Mouse (Mus musculus): ENCODE results near the gene Csnk1g1. TPM values are rescaled to one million over a fixed set of nuclear protein-coding genes. Genes with fewer than 3 reads are reported as not detected.

Gene Csnk1g1
- total RNA-seq, 2 experiments from 2014 or later = 42.2 to 42.9 TPM

- DNase-seq (ENCODE audit: low spot score in 2 of 2) = no peak
These were observed 87.1 kb downstream of the Csnk1g1 start for GRCm38 (mm10) chr9:65995603-65996376.

GRCm38 (mm10) chr9:65998965-65999364 lies 90.2 kb downstream of the Csnk1g1 start:
- no peak for DNase-seq (ENCODE audit: low spot score in 2 of 2)

- peak; percentile 29 to 45 for DNase-seq (ENCODE audit: low spot score in 2 of 2)
These were observed 95.7 kb downstream of the Csnk1g1 start for GRCm38 (mm10) chr9:66004380-66004779.

- DNase-seq (ENCODE audit: low spot score in 2 of 2) = peak; percentile 68 to 79
These were observed 99.0 kb downstream of the Csnk1g1 start for GRCm38 (mm10) chr9:66007603-66008202.

GRCm38 (mm10) chr9:66020601-66021000 lies 111.9 kb downstream of the Csnk1g1 start:
- no peak for DNase-seq (ENCODE audit: low spot score in 2 of 2)

- peak; percentile 49 to 69 for DNase-seq (ENCODE audit: low spot score in 2 of 2)
These were observed 129.4 kb downstream of the Csnk1g1 start for GRCm38 (mm10) chr9:66038082-66038481.

- no peak for DNase-seq (ENCODE audit: low spot score in 2 of 2)
These were observed 129.9 kb downstream of the Csnk1g1 start for GRCm38 (mm10) chr9:66038581-66038980.

GRCm38 (mm10) chr9:66039290-66039689 lies 130.6 kb downstream of the Csnk1g1 start:
- DNase-seq (ENCODE audit: low spot score in 2 of 2) = peak; percentile 44 to 47

GRCm38 (mm10) chr9:66040801-66041200 lies 132.1 kb downstream of the Csnk1g1 start:
- DNase-seq (ENCODE audit: low spot score in 2 of 2) = peak in 1 of 2 experiments; percentile 40

- no peak for DNase-seq (ENCODE audit: low spot score in 2 of 2)
These were observed 133.6 kb downstream of the Csnk1g1 start for GRCm38 (mm10) chr9:66042331-66042730.

GRCm38 (mm10) chr9:66043241-66043640 lies 134.5 kb downstream of the Csnk1g1 start:
- DNase-seq (ENCODE audit: low spot score in 2 of 2) = no peak

- DNase-seq (ENCODE audit: low spot score in 2 of 2) = no peak
These were observed 141.3 kb downstream of the Csnk1g1 start for GRCm38 (mm10) chr9:66049931-66050601.

- DNase-seq (ENCODE audit: low spot score in 2 of 2) = no peak
These were observed 142.8 kb downstream of the Csnk1g1 start for GRCm38 (mm10) chr9:66051493-66051892.

- DNase-seq (ENCODE audit: low spot score in 2 of 2) = no peak
These were observed 144.0 kb downstream of the Csnk1g1 start for GRCm38 (mm10) chr9:66052731-66053130.

GRCm38 (mm10) chr9:66053620-66054019 lies 144.9 kb downstream of the Csnk1g1 start:
- no peak for DNase-seq (ENCODE audit: low spot score in 2 of 2)

- peak; percentile 96 to 99 for DNase-seq (ENCODE audit: low spot score in 2 of 2)
These were observed 151.0 kb downstream of the Csnk1g1 start, which contains the start of gene Ppib for GRCm38 (mm10) chr9:66059583-66060307. Gene Ppib, plus strand, starts transcription at chr9:66060222.

GRCm38 (mm10) chr9:66060308-66060647 lies 151.6 kb downstream of the Csnk1g1 start:
- DNase-seq (ENCODE audit: low spot score in 2 of 2) = no peak

- DNase-seq (ENCODE audit: low spot score in 2 of 2) = no peak
These were observed 152.3 kb downstream of the Csnk1g1 start for GRCm38 (mm10) chr9:66060986-66061385.

- DNase-seq (ENCODE audit: low spot score in 2 of 2) = no peak
These were observed 152.9 kb downstream of the Csnk1g1 start for GRCm38 (mm10) chr9:66061656-66062055.

- no peak for DNase-seq (ENCODE audit: low spot score in 2 of 2)
These were observed 154.7 kb downstream of the Csnk1g1 start for GRCm38 (mm10) chr9:66063446-66063845.

- no peak for DNase-seq (ENCODE audit: low spot score in 2 of 2)
These were observed 155.6 kb downstream of the Csnk1g1 start for GRCm38 (mm10) chr9:66064316-66064715.

Measured in left cerebral cortex, adult 18-20 months (tissue).